Mouse (Mus musculus) left cerebral cortex, postnatal 4 days (tissue): ENCODE data around the gene Fxn. TPM values are rescaled to one million over a fixed set of nuclear protein-coding genes. Genes with fewer than 3 reads are reported as not detected.
A peak's percentile ranks its signal among the peaks of the same experiment; 100 is the strongest.

ENCODE experiments used
- DNase-seq: peaks from one replicate; pipeline ENCODE4 v3.0.0-alpha.2; 2022
- intact Hi-C: fragments of 180-260 bp; cut with DNase I; formaldehyde crosslinking; loops from one replicate; pipeline ENCODE4 v1.15.1; 2025
- total RNA-seq, 2 experiments: library from RNA; stranded (reverse); gene quantifications; 2 replicates each; pipeline ENCODE4 v1.2.3; 2021

Fxn gene
- total RNA-seq = 10 to 100 TPM; 12.7 to 15.5 TPM

DNA sequence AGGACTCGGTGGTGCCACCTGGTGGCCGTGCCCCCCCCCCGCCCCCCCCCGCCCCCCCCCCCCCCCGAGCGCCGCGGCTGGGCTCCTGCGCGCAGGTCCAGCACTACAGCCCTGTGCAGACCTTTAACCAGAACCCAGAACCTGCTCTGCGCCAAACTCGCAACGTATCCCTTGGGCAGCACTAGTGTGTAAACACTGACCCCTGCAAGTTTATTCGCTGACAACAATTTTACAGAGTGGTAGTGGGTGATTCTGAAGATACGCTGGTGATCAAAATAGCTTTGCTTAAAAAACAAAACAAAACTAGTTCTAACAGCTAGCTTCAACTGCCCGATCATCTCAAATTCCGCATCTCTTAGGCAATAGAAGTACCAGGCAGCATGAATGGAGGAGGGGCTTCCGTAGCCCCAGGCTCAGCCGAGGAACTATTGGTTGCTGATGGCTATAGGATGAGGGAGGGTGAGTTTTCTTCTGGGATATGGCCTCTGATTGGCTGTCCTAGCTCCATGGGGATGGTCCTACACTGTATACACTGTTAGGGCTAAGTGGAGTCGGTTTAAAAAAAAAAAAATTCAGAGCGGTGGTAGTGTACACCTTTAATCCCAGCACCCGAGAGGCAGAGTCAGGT is at the start of gene Fxn:
Gene Fxn, minus strand, starts transcription at position 5 of the 628 bp plus-strand sequence.
- DNase-seq = peak; percentile 32
- intact Hi-C loops = no loop called here

- DNase-seq = no peak
- intact Hi-C loops = no loop called here
Measured at GRCm38 (mm10) chr19:24327921-24328320, 47.5 kb upstream of the Fxn start.

DNA sequence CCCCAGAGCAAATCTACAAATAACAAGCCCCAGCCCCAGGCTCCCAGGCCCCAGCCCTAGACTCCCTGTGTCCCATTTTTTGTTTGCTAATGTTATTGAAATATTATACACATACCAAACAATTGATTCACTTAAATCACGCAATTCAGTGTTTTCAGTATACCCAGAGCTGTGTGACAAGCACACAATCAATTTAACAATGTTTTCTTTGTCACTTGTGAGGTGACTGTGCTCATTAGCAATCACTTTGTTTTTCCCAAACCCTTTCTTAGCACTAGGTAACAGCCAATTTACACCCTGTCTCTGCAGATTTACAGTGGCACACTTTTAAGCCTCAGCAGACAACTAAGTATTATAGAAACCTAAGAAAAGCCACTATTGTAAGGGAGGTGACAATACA is 46.6 kb upstream of the Fxn start:
- DNase-seq = no peak
- intact Hi-C loops = no loop called here

GRCm38 (mm10) chr19:24325692-24326091 is 45.3 kb upstream of the Fxn start:
- intact Hi-C loops = no loop called here
- DNase-seq = no peak

DNA sequence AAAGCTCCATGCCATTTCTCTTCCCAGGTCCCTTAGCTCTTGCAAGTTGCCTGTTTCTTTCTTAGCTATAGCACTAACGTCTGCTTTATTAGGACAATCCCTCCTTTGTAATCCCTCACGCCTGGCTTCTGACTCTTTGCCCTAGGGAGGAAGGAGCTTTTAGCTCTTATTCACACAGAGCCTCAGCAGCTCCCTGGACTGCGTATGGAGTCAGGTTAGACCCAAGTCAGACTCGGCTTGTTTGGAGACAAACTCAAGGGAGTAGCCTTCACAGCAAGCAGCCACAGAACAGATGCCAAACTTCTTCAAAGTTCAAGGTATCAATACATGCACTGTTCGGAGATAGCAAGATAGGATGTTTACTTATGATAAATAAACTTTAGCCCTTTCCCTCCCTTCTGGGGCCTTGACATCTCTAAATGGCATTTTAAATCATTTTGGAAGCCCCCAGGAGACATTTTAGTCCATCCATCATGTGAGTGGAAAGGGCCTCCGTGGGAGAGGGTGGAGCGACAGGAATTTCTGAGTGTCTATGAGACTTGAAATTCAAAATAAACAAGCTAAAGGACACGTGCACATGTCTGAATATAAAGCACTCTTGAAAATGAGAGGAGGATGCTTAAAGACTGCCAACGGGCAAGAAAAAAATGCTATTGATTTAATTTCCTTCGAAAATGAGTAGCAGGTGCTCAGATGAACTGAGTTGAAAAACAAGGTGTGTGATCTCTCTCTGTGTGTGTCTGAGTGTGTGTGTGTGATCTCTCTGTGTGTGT is 43.6 kb upstream of the Fxn start:
- DNase-seq = no peak
- intact Hi-C loops = no loop called here

- DNase-seq = no peak
Measured at GRCm38 (mm10) chr19:24321900-24322311, 41.5 kb upstream of the Fxn start.

GRCm38 (mm10) chr19:24321211-24321899 is 41.0 kb upstream of the Fxn start:
- no peak for DNase-seq
- intact Hi-C loops = no loop called here

More at GRCm38 (mm10) chr19:24321900-24322311, 41.5 kb upstream of the Fxn start:
- intact Hi-C loops = no loop called here

DNA sequence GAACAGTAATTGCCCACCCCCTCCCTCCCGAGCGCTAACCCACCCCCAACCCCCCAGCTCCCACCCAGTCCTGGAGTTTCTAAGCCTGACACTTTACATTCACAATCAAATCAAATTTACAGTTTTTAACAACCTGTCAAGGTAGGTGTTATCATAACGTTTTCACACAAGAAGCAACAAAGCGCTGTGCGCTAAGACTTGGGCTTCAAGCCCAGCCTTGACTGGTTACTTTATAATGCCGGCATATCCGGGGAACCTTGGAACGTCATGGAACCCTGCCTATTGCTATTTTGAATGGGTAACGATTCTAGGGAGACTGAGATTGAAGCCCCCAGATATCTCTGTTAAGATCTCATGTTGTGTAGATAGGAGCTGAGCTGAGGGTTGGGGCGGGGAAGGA is 37.8 kb upstream of the Fxn start:
- no peak for DNase-seq
- intact Hi-C loops = no loop called here

- DNase-seq = no peak
- intact Hi-C loops = no loop called here
Measured at GRCm38 (mm10) chr19:24317731-24318130, 37.3 kb upstream of the Fxn start.

DNA sequence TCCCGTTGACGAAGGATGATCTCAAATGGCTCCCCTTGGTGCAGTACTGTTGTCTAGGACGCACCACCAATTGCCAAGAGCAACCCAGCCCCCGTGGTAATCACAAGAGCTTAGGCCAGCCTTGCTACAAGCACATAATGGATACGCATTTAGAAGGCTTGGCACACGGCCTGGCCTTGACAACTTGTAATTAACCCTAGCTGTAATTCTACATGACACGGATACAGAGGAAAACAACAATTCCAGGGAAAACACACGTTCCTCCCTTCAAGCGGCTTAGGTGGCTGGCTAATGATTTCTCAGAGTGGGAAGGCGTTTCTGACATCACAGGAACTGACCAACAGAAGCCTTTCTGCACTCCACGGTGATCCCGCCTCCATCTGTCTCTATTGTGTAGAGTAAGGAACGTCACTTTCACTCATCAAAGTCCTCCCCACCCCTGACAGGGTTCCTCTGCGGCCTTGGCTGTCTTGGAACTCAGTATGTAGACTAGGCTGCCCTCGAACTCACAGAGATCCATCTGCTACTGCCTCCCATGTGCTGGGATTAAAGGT is 36.7 kb upstream of the Fxn start:
- peak; percentile 73 for DNase-seq
- intact Hi-C loops = no loop called here

DNA sequence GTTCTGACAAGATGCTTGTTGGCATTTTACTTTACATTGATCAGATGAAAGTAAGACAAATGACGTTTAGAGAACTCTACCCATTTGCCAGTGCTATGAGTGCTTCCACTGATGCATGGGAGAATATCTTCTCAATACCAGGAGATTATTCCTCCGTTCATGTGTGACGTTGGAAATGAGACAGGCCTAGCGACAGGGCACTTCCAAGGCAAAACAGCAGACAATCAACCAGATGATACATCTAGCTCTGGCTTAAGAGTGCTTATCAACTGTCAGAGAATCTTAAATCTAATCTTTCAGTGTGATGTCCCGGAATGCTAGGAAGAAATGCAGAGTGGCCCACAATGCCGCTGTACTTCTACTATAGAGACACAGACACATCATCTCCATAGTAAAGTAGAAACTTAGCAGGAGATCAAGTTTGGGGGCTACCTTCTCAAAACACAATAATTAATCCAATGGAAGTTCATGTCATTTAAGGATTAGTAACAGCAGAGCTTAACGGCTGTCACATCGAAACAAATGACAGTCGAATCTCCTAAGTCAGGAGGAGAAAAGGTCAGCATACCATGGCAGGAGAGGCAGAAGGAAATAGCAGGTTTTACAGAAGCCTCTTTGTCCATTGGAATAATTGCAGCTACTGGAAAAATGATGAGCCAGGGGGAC is 35.8 kb upstream of the Fxn start:
- intact Hi-C loops = no loop called here
- no peak for DNase-seq

DNA sequence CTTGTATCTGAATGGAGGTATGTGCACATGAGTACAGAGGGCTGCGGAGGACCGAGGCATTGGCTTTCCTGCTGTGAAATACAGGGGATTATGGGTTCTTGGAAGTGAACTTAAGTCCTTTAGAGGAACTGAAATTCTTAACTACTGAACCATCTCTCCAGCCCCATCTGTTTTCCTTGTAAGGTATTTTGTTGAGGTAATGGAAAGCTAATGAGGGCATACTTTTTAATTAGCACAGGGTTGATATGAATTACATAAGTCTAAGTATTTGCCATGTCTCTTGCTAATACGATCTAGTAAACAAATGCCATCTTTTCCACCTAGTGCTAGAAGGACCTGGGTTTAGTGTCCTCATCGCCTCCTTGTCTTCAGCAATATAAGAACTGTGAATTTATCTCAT is 34.8 kb upstream of the Fxn start:
- no peak for DNase-seq

GRCm38 (mm10) chr19:24314676-24315075 is 34.3 kb upstream of the Fxn start:
- intact Hi-C loops = no loop called here
- peak; percentile 47 for DNase-seq

More for the DNA sequence above, 34.8 kb upstream of the Fxn start:
- intact Hi-C loops = no loop called here

DNA sequence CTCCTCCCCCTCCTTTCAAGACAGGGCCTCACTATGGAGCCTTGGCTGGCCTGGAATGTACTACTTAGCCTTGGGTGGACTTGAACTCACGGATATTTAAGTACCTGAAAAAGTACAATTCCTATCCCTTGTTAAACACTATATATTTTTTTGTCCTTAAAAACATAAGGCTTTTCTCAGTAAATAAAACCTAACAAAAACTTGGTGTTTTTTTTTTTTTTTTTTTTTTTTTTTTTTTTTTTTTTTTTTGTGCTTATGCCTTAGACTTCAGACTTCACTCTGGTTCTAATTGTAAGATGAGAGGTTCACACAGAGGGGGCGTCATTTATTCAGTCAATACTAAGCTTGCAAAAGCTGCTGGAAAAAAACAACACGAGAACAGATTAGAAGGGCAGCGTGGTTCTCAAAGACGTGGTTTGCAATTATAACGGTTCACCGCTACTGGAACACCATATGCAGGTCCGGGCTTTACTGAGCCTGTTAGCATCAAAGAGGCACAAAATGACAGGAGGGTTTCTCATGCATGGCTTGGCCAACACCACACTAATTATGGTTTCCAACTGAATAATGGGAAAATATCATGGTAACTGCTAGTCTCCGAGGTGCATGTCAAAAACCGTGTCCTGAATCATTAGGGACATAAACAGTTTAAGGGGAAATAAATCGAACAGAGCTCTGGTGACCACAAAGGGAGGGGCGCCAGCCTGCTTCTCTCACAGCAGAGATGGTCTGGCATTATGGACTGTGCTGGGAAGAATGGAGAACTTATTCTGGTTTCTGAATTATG is 32.3 kb upstream of the Fxn start:
- DNase-seq = peak; percentile 63
- intact Hi-C loops = no loop called here

GRCm38 (mm10) chr19:24312046-24312445 is 31.6 kb upstream of the Fxn start:
- intact Hi-C loops = no loop called here
- DNase-seq = no peak

DNA sequence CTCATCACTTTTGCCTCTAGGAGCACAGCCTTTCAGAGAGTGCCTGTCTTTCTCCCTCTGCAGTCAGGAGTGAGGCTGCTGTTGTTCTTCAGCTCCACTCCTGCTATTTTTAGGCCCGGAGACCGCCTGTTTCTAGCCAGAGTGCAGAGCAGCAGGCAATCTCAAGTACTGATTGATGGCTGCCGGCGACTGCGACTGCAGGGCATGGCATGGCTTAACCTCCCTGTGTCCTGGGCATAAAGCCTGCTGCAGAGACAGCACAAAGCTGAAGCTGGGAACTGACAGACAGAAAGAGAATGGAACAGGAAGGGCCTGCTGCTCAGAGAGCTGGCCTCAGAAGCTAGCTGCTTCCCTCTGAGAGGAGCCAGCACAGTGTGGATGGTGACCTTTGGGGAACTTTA is 27.9 kb upstream of the Fxn start:
- intact Hi-C loops = no loop called here
- peak; percentile 54 for DNase-seq

GRCm38 (mm10) chr19:24307271-24308221 is 27.1 kb upstream of the Fxn start:
- no peak for DNase-seq
- intact Hi-C loops = no loop called here

DNA sequence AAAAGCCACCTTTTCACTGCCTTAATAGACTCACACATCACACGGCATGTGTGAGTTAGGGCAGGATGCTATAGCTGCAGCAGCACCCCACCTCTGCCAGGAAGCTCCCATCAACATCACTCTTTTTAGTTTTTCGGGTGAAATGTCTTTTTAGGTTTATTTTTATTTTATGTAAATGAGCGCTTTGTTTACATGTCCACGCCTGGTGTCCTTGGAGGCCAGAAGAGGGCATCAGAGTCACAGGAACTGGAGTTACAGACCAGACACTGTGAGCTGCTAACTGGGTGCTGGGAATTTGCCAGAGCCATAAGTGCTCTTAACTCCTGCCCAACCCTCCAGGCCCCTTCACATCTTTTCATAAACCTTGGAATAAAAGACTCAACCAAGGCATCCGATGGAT is 25.9 kb upstream of the Fxn start:
- intact Hi-C loops = no loop called here
- DNase-seq = no peak

DNA sequence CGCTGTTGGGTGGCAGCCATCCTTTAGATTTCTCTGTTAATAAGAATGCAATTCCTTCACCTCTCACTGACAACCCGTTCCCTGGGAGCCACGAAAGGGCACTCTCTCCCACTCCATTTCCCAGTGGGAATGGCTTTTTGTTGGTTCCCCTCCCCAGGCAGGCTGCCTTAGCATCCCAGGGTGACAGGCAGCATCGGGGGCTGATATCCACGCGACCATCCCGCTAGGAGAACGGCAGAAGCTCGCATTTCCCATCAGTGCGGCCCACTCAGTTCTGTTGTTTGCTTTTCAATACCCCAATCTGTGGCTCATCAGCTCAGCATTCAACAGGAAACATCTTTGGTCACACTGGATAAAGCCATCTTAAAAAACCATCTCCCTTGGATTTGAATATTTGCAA is 21.8 kb upstream of the Fxn start:
- intact Hi-C loops = loop anchor here (5.0 kb wide), 3 partner anchors 175 to 570 kb away; partner anchors contain the start of gene Fam122a
- no peak for DNase-seq
